Mouse (Mus musculus): ENCODE results near the gene Abhd17a.
"Not testable (repeated sequence)": the region's sequence is repeated elsewhere in the genome, so short reads cannot be mapped to it uniquely, and the experiment has no call there.

Abhd17a gene

DNA sequence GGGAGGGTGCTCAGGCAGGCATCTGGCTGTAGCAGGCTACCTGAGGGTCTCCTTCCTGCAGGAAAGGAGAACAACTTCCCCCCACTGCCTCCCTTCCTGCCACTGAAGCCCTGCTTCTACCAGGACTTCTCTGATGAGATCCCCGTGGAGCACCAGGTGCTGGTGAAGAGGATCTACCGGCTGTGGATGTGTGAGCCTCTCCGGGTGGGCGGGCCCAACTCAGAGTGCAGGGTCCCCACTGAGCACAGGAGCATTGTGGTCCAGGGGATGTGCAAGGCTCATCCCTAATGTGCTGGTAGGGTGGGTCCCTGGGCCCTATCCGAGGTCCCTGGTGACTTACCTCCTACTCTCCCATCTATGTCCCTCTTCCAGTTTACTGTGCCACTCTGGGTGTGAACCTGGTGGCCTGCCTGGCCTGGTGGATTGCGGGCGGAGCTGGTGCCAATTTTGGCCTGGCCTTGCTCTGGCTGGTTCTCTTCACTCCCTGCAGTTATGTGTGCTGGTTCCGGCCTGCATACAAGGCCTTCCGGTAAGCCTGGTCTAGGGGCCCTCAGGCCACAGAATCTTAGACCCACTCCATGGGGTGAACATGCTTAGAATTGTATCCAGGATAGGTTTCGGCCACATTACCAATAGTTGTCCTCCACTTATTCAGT lies 19.3 kb upstream of the Abhd17a start:
- no peak for DNase-seq (ENCODE audit: low read depth, low spot score)

DNA sequence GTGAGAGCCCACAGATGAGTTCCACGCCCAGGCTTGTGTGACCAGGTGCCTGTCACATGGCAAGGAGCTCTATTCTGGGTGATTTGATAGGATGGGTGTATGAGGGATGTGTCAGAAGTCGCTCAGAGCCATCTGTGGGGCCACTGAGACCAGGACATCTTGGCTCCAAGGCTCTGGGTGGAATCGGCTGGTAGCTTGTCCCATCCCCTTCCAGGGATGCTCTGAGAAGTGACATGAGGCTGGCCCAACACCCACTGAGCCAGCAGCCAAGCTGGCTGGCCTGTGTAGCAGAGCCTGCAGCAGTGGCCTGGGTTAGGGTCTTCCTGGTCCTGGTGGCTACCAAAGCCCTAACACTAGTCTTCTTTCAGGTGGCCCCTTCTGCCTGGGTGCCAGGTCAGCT lies 18.3 kb upstream of the Abhd17a start:
- no peak for DNase-seq (ENCODE audit: low read depth, low spot score)

DNA sequence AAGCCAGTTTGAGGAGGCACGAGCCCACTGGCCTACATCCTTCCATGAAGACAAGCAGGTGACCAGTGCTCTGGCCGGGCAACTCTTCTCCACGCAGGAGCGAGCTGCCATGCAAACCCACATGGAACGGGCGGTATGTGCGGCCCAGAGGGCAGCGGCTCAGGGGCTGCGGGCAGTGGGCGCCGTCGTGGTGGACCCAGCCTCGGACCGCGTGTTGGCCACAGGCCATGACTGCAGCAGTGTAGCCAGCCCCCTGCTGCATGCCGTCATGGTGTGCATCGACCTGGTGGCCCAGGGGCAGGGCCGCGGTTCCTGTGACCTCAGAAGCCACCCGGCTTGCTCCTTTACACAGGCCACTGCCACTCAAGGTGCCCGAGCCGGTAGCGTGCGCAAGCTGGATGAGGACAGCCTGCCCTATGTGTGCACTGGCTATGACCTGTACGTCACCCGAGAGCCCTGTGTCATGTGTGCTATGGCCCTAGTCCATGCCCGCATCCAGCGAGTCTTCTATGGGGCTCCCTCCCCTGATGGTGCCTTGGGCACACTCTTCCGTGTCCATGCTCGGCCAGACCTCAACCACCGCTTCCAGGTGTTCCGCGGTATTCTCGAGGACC lies 16.7 kb upstream of the Abhd17a start:
- no peak for DNase-seq (ENCODE audit: low read depth, low spot score)

DNA sequence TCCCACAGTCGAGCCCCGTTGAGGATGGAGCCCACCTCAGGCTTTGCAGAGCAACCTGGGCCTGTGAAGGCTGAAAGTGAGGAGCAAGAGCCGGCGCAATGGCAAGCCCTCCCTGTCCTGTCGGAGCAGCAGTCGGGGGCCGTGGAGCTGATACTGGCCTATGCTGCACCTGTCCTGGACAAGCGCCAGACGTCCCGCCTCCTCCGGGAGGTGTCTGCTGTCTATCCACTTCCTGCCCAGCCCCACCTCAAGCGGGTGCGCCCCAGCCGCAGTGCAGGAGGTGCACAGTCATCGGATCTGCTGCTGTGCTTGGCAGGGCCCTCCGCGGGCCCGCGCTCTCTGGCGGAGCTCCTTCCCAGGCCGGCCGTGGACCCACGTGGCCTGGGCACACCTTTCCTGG lies 16.2 kb upstream of the Abhd17a start:
- DNase-seq (ENCODE audit: low read depth, low spot score) = no peak

DNA sequence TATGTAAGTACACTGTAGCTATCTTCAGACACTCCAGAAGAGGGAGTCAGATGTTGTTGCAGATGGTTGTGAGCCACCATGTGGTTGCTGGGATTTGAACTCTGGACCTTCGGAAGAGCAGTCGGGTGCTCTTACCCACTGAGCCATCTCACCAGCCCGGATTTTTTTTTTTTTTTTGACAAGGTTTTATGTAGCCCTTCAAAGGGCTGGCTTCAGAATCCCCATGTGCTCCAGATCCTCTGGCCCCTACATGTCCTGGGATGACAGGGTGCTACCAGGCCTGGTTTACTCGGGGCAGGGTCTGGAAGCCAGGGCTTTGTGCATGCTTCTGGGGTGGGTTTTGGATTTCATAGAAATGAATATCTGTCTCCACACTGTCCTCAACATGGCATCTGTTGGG lies 15.6 kb upstream of the Abhd17a start, which contains the start of gene Gm49322:
TSS of gene Gm49322 (plus strand) at position 301 of the 400 bp plus-strand sequence.
- not testable (repeated sequence) for DNase-seq (ENCODE audit: low read depth, low spot score)

DNA sequence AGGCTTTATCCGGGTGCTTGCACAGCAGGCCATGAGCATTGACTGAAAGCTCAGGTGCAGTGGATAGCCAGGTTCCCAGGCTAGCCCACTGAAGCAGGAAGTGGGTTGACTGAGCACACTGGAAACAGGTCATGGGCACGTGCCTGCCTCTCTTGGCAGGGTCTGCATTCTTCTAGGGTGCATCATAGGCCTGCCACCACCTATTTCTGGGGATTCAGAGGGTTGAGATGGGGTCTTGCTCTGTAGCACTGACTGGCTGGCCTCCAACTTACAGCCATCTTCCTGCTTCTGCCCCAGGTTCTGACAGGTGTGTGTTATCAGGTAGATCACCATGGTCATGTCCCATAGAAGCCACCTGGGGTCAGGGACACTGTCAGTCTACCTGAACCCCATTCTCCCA lies 14.8 kb upstream of the Abhd17a start:
- DNase-seq (ENCODE audit: low read depth, low spot score) = no peak

DNA sequence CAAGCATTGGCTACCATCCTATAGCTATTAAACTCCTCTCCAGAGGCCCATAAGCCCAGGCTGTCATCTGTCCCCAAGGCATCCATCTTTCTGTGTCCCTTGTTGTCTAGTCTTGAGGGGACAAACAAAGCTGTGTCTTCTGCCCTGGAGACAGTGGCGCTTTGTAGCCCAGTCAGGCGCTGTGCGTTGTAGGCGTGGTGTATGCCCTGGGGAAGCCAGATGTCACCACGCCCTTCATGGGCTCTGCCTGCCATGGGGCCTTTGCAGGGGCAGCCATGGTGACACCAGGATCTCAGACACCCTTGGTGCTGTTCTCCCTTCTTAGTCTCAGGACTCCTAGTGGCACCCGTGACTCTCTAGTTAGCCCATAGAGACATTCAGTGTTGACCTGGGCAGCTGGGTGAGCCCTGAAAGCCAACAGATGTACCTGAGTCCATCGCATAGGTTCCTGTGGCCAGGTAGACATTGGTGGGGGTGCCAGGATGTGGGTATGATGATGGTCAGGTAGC lies 13.9 kb upstream of the Abhd17a start:
- no peak for DNase-seq (ENCODE audit: low read depth, low spot score)

DNA sequence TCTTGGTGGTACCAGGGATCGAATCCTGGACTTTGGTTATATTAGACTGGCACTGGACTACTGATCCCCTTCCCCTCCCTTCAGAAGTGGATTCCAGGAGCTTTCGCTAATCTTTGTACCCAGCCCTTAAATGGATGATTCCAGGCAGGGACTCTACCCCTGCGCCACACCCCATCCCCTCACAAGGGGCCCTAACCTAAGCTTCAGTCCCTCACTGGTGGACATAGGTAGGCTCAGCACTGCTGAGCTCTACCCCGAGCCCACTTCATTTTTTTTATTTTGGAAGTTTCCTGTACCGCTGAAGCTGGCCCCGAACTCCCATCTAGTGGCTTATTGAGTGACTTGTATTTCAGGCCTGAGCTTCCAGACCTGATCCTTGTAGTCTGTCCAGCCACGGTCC lies 13.2 kb upstream of the Abhd17a start:
- DNase-seq (ENCODE audit: low read depth, low spot score) = no peak

DNA sequence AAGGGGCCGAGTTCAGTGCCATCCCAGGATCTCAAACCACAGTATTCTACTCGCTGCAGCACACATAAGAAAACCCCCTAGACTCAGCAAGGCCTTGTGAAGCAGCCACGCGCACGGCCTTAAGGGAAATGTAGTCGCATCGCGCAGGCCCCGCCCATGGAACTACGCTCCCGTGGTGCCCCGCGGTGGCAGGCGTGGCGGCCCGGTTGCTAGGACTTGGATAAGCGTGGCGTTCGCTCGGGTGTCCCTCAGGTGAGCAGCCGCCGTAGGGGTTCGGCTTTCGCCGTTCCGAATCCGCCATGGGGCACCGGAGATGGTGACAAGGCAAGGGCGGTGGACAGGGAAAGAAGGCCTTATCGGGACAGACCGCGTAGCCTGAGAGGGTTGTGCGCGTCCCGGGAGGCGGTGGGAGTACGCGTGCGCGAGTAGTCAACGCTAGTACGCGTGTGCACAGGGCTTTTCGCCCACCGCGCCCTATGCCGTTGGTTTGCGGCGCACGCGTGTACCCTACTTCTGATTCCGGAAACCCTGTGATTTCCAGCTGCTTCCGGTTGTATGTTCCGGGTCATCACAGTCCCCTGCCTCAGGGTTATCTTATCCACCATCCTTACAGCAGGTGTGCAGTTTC lies 12.7 kb upstream of the Abhd17a start, which contains the start of the genes Scamp4 and Adat3:
TSS of gene Scamp4 (plus strand) at position 175 of the 628 bp plus-strand sequence.
TSS of gene Adat3 (plus strand) at position 183 of the 628 bp plus-strand sequence.
- DNase-seq (ENCODE audit: low read depth, low spot score) = peak; percentile 90

DNA sequence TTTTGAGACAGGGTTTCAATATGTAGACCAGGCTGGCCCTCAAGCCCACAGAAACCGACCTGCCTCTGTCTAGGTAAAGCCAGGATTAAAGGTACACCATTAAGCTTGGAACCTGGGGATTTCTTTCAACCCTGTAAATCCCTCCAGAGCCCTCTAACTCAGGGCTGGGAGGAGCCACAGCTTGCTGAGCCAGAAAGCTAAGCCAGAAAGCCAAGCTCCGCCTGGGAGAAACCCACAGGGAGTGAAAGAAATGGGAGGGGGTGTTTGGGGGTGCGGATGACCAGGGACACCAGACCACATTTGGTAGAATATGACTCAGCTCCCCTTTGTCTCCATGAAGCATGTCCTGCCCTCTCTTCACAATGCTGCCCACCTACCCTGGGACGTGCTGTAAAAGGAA lies 6.2 kb upstream of the Abhd17a start:
- no peak for DNase-seq (ENCODE audit: low read depth, low spot score)

DNA sequence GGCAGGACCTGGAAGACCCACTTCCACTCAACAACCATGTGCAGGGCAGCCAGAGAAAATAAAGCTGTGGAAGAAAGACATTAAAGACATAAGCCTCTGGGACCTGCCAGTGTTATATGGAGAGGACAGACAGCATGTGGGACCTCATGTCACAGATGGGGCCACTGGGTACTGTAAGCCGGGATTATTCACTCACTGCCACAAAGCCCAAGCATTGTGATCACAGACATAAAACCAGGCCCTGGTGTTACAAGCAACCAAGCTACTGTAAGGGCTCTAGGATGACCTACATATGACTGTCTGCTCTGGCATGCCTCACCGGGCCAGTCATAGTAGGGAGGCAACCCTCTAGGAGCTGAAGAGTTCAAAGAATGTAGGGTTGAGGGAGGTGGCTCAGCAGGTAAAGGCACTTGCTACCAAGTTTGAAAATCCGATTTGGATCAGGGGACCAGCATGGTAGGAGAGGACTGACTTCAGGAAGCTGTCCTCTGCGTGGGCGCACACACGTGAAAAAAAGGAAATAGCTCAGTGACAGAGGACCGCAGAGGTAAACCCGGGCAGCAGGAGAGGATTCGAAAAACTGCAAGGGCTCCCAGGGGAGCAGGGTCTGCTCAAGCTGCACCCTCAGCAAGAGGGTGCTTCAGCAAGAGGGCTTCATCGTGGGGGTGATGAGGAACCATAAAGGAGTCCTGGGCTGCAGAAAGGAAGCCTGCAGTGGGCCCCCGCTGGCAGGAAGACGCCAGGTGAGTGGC lies 838 bp downstream of the Abhd17a start:
- DNase-seq (ENCODE audit: low read depth, low spot score) = no peak

DNA sequence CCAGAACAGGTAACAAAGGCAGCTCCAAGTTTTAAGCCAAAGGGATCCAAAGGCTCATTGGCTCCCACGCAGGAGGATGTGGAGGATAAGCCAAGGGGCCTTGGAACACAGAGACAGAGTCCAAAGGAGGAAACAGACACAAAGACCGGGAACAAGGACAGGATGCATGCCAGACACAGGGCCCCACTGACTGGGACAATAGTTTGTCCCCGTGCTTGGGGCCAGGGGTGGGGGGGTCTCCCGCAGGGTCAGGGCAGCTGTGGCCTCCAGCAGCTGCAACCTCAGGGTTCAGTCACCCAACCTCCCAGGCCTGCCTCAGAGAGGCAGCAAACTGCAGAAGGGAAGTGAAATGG lies 2.9 kb downstream of the Abhd17a start:
- DNase-seq (ENCODE audit: low read depth, low spot score) = no peak

DNA sequence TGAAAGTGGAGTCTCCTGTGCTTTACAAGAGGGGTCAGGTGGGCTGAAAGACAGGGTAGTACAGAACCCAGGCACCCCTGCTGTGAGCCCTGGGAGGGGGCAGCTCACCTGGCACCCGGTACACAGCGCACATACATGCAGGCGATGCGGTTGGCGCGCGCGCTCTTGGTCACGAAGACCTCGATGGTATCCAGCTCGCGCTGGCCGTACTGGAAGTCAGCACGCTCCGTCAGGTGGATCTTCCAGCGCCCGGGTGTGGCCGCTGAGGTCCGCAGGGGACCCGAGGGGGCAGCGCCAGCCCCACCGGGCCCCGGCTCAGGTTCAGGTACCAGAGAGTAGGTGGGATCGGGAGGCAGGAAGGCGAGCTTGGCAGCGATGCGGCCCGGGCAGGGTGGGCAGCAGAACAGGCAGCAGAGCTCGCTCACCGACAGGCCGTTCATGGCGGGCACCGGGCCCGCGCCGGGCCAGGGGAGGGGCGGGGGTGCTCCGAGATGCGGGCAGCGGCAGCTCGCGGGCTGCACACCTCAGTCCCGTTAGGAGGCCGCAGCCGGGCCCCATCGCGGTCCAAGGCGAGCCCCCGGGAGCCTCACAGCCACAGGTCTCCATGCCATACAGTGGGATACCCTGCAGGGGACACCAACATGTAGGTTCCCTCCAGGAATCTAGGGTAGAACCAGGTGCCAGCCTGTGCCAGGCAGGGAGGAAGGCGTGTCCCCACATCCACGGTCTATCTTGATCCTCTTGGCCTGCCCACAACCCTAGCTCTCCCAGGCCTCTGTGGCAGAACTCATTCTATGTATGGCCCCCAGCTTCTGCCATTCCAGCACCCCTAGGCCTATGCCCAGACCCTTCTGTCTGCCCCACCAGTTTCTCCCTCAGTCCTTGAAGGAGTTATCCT lies 3.5 kb downstream of the Abhd17a start:
- no peak for DNase-seq (ENCODE audit: low read depth, low spot score)

DNA sequence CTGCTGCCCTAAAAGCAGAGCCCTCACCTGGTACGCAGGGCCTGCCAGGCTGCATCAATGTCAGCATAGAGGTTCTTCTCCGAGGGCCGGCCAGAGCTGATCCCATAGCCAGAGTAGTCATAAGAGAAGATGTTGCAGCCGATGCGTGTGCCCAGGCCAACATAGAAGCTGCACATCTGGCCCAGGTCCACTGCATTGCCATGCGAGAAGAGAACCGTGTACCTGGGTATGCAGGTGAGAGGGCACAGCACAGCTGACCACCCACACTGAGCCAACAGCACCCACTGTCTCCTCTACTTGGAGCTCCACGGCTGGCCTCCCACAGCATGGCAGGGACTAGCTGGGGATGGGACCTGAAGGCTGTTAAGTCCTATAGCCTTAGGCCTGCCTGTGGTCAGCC lies 4.6 kb downstream of the Abhd17a start:
- no peak for DNase-seq (ENCODE audit: low read depth, low spot score)

DNA sequence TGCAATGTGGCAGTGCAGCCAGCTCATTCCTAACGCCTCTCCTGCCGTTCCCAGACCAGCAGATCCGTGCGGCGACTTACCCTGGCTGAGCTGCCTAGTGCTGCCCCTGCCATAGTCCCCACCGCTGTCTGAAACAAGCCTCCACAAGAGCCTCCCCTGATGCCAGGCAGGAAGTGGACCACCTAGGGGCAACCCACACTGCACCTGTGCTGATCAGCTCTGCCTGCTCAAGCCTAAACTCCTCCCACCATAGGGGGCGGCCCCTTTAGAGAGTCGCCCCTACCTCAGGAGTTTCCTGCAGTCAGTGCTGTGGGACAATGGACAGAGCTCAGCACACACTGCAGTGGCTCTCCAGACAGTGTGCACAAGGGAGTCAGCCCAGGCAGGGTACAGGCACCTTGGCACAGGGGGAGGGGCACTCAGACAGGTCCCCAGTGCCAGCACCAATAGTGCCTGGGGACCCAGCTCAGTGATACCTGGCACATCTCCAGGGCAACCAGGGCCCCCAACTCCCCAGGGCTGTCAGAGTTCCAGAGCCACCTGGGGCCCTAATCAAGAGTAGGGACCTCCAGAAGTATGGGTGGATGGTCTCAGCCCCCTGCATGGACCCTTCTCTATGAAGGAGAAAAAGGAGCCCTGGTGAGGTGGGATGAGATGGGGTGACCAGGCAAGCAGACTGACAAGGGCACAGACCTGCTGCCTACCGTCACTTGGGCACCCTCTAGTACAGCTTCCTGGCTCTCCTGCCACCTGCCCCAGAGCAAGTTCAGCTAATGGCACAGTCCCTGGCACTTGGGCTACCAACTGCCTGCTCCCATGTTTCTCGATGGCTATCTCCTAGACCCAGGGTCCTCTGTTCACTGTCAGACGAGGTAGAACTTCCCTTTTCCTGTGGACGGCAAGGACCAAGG lies 5.2 kb downstream of the Abhd17a start:
- no peak for DNase-seq (ENCODE audit: low read depth, low spot score)

DNA sequence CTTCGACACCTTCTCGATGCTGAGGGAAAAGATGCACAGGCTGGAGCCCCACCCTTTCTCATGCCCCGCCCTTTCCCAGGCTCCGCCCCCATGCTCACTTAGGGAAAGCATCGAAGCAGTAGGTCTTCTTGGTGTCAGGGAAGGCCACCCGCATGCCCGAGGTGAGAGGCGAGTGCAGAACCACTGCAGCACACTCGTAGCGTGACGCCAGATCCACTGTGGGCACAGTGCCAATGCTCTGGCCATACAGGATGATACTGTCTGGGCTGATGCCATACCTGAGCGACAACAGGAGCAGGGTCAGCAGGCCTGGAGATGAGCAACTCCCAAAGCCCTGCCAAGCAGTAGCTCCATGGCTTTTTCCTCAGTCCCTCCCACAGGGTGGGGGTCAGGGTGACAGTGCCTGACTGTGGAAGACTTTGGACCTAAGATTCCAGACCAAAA lies 6.1 kb downstream of the Abhd17a start:
- DNase-seq (ENCODE audit: low read depth, low spot score) = no peak

DNA sequence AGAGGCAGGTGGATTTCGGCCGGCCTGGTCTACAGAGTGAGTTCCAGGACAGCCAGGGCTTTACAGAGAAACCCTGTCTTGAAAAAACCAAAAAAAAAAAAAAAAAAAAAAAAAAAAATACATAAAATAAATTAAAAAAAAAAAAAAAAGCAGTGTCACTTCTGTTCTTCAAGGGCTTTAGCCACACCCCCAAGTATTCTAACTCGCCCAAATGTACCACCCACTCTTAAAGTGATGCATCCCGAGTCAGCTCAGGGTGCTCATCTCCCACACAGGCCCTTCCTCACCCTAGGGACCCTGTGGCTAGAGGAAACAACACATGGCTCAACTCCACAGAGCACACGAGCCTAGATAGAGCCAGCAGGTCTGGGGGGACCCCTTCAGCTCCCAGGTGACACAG lies 7.1 kb downstream of the Abhd17a start:
- DNase-seq (ENCODE audit: low read depth, low spot score) = no peak

DNA sequence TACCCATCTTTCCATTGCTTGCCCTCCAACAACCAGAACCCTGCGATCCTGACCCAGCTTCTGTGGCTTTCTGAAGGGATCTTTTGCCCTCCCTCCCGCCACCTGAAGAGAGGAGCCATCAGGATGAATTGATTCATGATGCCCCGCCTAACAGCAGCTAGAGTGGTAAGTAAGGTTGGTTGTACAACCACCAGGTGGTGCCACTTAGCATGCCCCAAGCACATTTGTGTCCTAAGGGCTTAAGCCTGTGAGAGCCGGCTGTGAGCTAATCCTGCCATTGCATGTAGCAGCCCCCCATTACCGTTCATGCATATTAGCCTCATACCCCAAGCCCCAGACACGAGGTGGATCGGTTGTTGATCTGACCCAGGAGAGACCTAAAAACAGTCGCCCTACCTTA lies 11.2 kb downstream of the Abhd17a start:
- DNase-seq (ENCODE audit: low read depth, low spot score) = peak; percentile 67

DNA sequence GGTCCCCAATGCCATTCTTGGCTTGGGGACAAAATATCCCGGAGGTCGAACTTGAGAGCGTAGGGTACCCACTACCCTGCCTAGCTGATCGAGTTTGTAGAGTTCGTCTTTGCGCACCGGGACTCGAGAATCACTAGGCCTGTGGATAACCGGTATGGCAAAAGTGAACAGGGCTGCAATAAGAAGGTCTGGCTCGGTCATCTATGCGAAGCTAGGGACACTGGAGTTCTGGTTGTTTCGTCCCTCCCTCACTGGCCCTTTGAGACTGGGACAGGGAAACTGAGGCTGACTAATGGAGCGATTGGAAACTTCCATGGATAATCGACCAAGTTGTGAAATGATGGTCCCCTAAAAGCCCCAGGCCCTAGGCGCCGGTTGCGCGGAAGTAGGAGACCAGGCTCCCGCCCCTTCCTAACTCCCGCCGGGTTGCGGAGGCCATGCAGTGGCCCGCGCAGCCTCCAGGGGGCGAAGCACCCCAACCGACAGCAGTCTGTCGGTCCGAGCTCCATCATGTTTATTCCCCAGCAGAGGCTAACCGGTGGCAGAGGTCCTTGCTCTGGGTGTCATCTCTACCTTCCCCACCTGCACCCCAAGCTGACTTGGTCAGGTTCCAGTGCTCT lies 11.9 kb downstream of the Abhd17a start:
- DNase-seq (ENCODE audit: low read depth, low spot score) = peak; percentile 83
